Mouse (Mus musculus) embryonic facial prominence, embryonic 15.5 days (tissue): ENCODE results near the gene Fut11. TPM values are rescaled to one million over a fixed set of nuclear protein-coding genes. Genes with fewer than 3 reads are reported as not detected.

Experiments used
- ATAC-seq: fragments of 200-750 bp; cut with Nextera tagmentation; 2 replicates; pipeline ENCODE4 v1.8.0; 2017; ENCODE audit warnings: low read depth, moderate TSS enrichment; ENCODE audit not compliant: insufficient number of reproducible peaks, low FRiP score, low TSS enrichment
- H3K27ac ChIP-seq: fragments of 300-500 bp; sonication (generic); replicated peaks from 2 replicates; pipeline ENCODE4 v1.5.1; 2015; ENCODE audit warnings: mild to moderate bottlenecking, inconsistent platforms
- H3K27me3 ChIP-seq: fragments of 300-500 bp; sonication (generic); 2 replicates; pipeline ENCODE4 v1.6.1; 2015; ENCODE audit warnings: inconsistent platforms
- H3K36me3 ChIP-seq: fragments of 300-500 bp; sonication (generic); 2 replicates; pipeline ENCODE4 v1.6.1; 2015; ENCODE audit warnings: mild to moderate bottlenecking, inconsistent platforms
- H3K4me1 ChIP-seq: fragments of 300-500 bp; sonication (generic); 2 replicates; pipeline ENCODE4 v1.6.1; 2015; ENCODE audit warnings: inconsistent platforms
- H3K4me2 ChIP-seq: fragments of 300-500 bp; sonication (generic); replicated peaks from 2 replicates; pipeline ENCODE4 v1.6.1; 2015; ENCODE audit warnings: mild to moderate bottlenecking, inconsistent platforms
- H3K4me3 ChIP-seq: fragments of 300-500 bp; sonication (generic); replicated peaks from 2 replicates; pipeline ENCODE4 v1.5.1; 2015; ENCODE audit warnings: mild to moderate bottlenecking, inconsistent platforms
- H3K9ac ChIP-seq: fragments of 300-500 bp; sonication (generic); 2 replicates; pipeline ENCODE4 v1.6.1; 2015; ENCODE audit warnings: inconsistent platforms
- H3K9me3 ChIP-seq: fragments of 300-500 bp; sonication (generic); replicated peaks from 2 replicates; pipeline ENCODE4 v1.6.1; 2016; ENCODE audit warnings: inconsistent platforms
- WGBS: fragments of 180-500 bp; shearing (Covaris S2); methylation state at CpG from one replicate; pipeline ENCODE4 v1.1.7; 2015; 5-methylcytosine and 5-hydroxymethylcytosine counted together
- microRNA-seq: library from miRNA; unstranded; fragments of <30 nt; microRNA quantifications from one replicate; pipeline ENCODE4, GENCODE M21; 2016; ENCODE audit warnings: borderline number of aligned reads
- polyA plus RNA-seq: library from polyadenylated mRNA; unstranded; fragments of >200 nt; fragmentation: Nextera tagmentation; extraction: Ambion mirVana; gene quantifications from 2 replicates; pipeline ENCODE4 v1.2.1, GENCODE M21; 2015

Fut11 gene
- polyA plus RNA-seq, 1 experiment from 2014 or later = 32.3 TPM

DNA sequence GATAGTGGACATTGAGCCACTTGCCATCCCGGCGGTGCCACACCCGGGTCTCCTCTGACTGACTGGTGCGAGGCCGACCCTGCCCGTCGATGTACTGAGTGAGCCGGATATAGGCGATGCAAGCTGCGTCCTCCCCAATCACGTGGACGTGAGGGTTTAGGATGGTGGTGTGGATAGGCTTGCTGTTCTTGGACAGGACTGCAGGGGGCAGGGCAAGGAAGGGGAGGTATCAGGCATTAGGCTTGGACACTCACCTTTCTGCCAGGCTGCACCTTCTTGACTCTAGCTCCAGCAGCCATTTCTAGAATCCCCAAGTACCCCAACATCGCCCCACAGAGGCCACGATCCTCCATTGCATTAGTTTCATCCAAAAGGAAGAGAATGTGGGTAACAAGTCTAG lies 42.5 kb downstream of the Fut11 start:
- Histone ChIP-seq H3K9me3 (no peaks in the 10 kb centered on the region), H3K4me3 (no peak overlapping the region), H3K27ac (no peak overlapping the region), H3K9ac (no peak overlapping the region), H3K4me2 (no peak overlapping the region), H3K4me1 (peaks cover 40% of the 10 kb centered on the region), H3K36me3 (peaks cover 56% of the 10 kb centered on the region), H3K27me3 (no peaks in the 10 kb centered on the region)
- no peak for ATAC-seq
- 34% methylated on average over 14 of the region's 14 CpGs for WGBS

DNA sequence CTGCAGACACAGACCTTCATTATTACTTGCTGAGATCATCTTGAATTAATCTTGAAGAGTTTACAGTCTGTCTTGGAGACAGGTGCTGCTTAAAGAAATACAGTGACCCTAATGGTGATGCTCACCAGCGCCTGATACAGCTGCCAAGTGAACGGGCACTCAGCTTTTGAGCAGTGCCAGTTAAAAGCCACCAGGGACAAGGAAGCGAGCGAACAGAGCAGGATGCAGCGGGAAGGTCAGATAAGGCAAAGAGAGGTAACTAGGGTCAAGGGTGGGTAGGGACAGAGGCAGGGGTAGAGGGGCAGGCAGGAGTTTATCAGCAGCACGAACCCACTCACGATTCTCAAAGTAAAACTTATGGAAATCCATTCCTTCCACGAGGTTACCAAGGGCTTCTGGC lies 43.7 kb downstream of the Fut11 start:
- H3K27me3 ChIP-seq = no peaks in the 10 kb centered on the region
- ATAC-seq = no peak
- peaks cover 60% of the 10 kb centered on the region for H3K36me3 ChIP-seq
- H3K9ac ChIP-seq = no peak overlapping the region
- no peaks in the 10 kb centered on the region for H3K9me3 ChIP-seq
- H3K4me3 ChIP-seq = no peak overlapping the region
- WGBS = 78% methylated on average over 8 of the region's 8 CpGs
- H3K27ac ChIP-seq = no peak overlapping the region
- H3K4me2 ChIP-seq = no peak overlapping the region
- peaks cover 30% of the 10 kb centered on the region for H3K4me1 ChIP-seq

DNA sequence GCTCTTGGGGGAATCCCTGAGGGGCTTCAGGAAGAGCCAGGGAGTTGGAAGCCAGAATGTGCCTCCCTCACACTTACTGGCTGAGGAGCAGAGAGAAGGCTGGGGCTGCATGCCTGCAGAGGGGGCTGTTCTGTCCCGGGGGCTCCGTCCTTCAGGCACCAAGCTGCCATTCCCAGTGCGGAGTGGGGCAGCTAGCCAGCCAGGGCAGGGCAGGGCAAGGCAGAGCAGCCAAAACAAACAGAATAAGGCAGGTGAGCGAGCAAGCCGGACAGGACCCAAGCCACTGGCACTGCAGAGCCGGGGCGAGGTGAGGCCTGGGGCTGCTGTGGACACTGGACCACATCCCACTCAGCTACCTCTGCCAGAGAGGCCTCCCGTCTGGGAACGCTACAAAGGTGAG lies 46.5 kb downstream of the Fut11 start:
- WGBS = 65% methylated on average over 9 of the region's 9 CpGs
- H3K4me1 ChIP-seq = peaks cover 18% of the 10 kb centered on the region
- H3K27ac ChIP-seq = no peak overlapping the region; the same call in 1 of the 2 replicates
- H3K36me3 ChIP-seq = peaks cover 72% of the 10 kb centered on the region
- H3K27me3 ChIP-seq = no peaks in the 10 kb centered on the region
- H3K4me3 ChIP-seq = no peak overlapping the region
- peak; percentile 30; the same call in 1 of the 2 replicates for ATAC-seq
- no peaks in the 10 kb centered on the region for H3K9me3 ChIP-seq
- no peak overlapping the region for H3K4me2 ChIP-seq
- H3K9ac ChIP-seq = no peak overlapping the region

- H3K36me3 ChIP-seq = peaks cover 64% of the 10 kb centered on the region
- 75% methylated on average over 3 of the region's 3 CpGs for WGBS
- H3K4me1 ChIP-seq = peaks cover 14% of the 10 kb centered on the region
- no peak overlapping the region for H3K27ac ChIP-seq
- H3K27me3 ChIP-seq = no peaks in the 10 kb centered on the region
- H3K4me3 ChIP-seq = no peak overlapping the region
- no peak for ATAC-seq
- H3K9me3 ChIP-seq = no peaks in the 10 kb centered on the region
- no peak overlapping the region for H3K4me2 ChIP-seq
- H3K9ac ChIP-seq = no peak overlapping the region
Observed at GRCm38 (mm10) chr14:20743614-20744013, 48.8 kb downstream of the Fut11 start.

- WGBS = 80% methylated on average over 3 of the region's 3 CpGs
- Histone ChIP-seq H3K27me3 (no peaks in the 10 kb centered on the region), H3K4me2 (no peak overlapping the region), H3K36me3 (peaks cover 34% of the 10 kb centered on the region), H3K4me1 (peaks cover under 1% of the 10 kb centered on the region; the same call in 1 of the 2 replicates), H3K9me3 (no peaks in the 10 kb centered on the region), H3K9ac (no peak overlapping the region), H3K4me3 (no peak overlapping the region), H3K27ac (no peak overlapping the region)
- no peak for ATAC-seq
Observed at GRCm38 (mm10) chr14:20746935-20747334, 52.2 kb downstream of the Fut11 start.

- no peak for ATAC-seq
- peaks cover 25% of the 10 kb centered on the region for H3K36me3 ChIP-seq
- WGBS = 41% methylated on average over 4 of the region's 4 CpGs
- H3K4me3 ChIP-seq = no peak overlapping the region
- no peaks in the 10 kb centered on the region for H3K4me1 ChIP-seq
- no peaks in the 10 kb centered on the region for H3K27me3 ChIP-seq
- no peak overlapping the region for H3K27ac ChIP-seq
- H3K4me2 ChIP-seq = no peak overlapping the region
- H3K9ac ChIP-seq = no peak overlapping the region
- no peaks in the 10 kb centered on the region for H3K9me3 ChIP-seq
Observed at GRCm38 (mm10) chr14:20748388-20748787, 53.6 kb downstream of the Fut11 start.

GRCm38 (mm10) chr14:20749494-20750051 lies 54.8 kb downstream of the Fut11 start:
- H3K9me3 ChIP-seq = no peaks in the 10 kb centered on the region

GRCm38 (mm10) chr14:20750503-20750902 lies 55.7 kb downstream of the Fut11 start:
- Histone ChIP-seq H3K4me1 (no peaks in the 10 kb centered on the region), H3K9ac (no peak overlapping the region), H3K4me3 (no peak overlapping the region), H3K4me2 (no peak overlapping the region), H3K9me3 (no peaks in the 10 kb centered on the region), H3K27me3 (no peaks in the 10 kb centered on the region), H3K27ac (no peak overlapping the region), H3K36me3 (peaks cover 22% of the 10 kb centered on the region)
- no peak for ATAC-seq
- WGBS = 82% methylated on average over 5 of the region's 5 CpGs

More at GRCm38 (mm10) chr14:20749494-20750051, 54.8 kb downstream of the Fut11 start:
- Histone ChIP-seq H3K27me3 (no peaks in the 10 kb centered on the region), H3K9ac (no peak overlapping the region), H3K36me3 (peaks cover 19% of the 10 kb centered on the region), H3K27ac (no peak overlapping the region), H3K4me1 (no peaks in the 10 kb centered on the region), H3K4me2 (no peak overlapping the region), H3K4me3 (no peak overlapping the region)
- WGBS = 91% methylated on average over 4 of the region's 4 CpGs
- ATAC-seq = no peak

Small RNAs within 50 kb of the gene (microRNA-seq; reads per million reads assigned to microRNA genes)
- 0.52 reads per million for gene Mir6946

Other genes starting within 250 kb of the Fut11 start
- gene Cfap70, start 242.7 kb upstream of the Fut11 start, polyA plus RNA-seq = 4.2 and 7.3 TPM in 2 replicates
- 56.4 and 61.7 TPM in 2 replicates for gene Anxa7, start 214.8 kb upstream of the Fut11 start, polyA plus RNA-seq
- 1.9 and 2.0 TPM in 2 replicates for gene Mss51, start 198.1 kb upstream of the Fut11 start, polyA plus RNA-seq
- 46.7 and 50.2 TPM in 2 replicates for gene Ppp3cb, start 148.4 kb upstream of the Fut11 start, polyA plus RNA-seq
- 5.6 and 6.6 TPM in 2 replicates for gene Usp54, start 53.9 kb upstream of the Fut11 start, polyA plus RNA-seq
- 7.0 and 9.7 TPM in 2 replicates for gene Myoz1, start 38.4 kb upstream of the Fut11 start, polyA plus RNA-seq
- 30.1 and 37.7 TPM in 2 replicates for gene Synpo2l, start 26.6 kb upstream of the Fut11 start, polyA plus RNA-seq
- 86.8 and 92.5 TPM in 2 replicates for gene Sec24c, start 20.7 kb upstream of the Fut11 start, polyA plus RNA-seq
- gene Chchd1, start 8.0 kb downstream of the Fut11 start, polyA plus RNA-seq = 166 and 171 TPM in 2 replicates
- 38.6 and 40.1 TPM in 2 replicates for gene Zswim8, start 12.6 kb downstream of the Fut11 start, polyA plus RNA-seq
- 35.1 and 38.8 TPM in 2 replicates for gene Ndst2, start 39.6 kb downstream of the Fut11 start, polyA plus RNA-seq
- gene Camk2g, start 99.1 kb downstream of the Fut11 start, polyA plus RNA-seq = 54.3 and 56.3 TPM in 2 replicates
- 4.5 TPM in 2 replicates for gene Plau, start 141.7 kb downstream of the Fut11 start, polyA plus RNA-seq
- gene Vcl, start 234.4 kb downstream of the Fut11 start, polyA plus RNA-seq = 49.6 and 51.7 TPM in 2 replicates